Mouse (Mus musculus): ENCODE results near the gene Prrg2.

DNA sequence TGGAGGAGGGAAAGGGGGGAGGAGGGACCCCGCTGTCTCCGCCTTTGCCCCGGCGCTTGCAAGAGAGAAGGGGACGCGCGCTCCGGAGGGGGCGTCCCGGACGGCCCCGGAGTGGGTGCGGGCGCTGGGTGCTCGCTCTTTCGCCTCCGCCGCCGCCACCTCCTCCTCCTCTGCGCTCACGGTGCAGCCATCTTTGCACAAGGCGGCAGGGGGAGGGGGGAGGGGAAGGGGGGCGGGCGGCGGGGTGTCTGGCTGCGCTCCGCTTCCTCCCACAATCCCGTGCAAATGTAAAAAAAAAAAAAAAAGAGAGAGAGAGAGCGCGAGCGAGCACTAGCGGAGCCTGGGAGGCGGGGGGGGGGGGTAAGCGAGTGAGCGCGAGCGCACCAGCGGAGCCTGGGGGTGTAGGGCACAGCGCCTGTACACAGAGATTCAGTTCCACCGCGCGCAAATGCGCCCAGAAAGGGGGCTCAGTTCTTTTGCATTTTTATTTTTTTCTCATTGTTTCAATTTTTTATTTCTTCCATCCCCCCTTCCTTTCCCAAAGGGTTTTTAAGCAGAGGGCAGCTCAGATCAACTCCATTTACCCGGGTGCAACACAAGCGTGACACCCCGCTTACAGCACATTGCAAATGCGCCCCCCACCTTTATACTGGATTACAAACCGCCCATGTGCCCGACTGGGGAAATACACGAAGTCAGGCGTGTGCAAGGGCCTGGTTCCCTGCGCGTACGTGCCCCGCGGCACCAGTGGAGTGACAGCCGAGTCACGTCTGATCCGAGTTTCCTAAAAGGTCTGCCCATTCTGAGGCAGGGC lies 9.2 kb downstream of the Prrg2 start:
- TF ChIP-seq CTCF (IDR thresholded peaks at IDR 0.05; ENCODE audit: control insufficient read depth, insufficient read depth, insufficient read length) (no peak), MYOG (IDR thresholded peaks at IDR 0.05; ENCODE audit: control insufficient read depth, extremely low read depth, insufficient read length) (no peak), MAX (IDR thresholded peaks at IDR 0.05) (no peak), FOSL1 (IDR thresholded peaks at IDR 0.05; ENCODE audit: insufficient read depth, low read length, poor library complexity, severe bottlenecking) (no peak)

All from C2C12 (cell line).